Mouse (Mus musculus) CD4-positive, CD25-positive, alpha-beta regulatory T cell, adult 2 months (primary cell): ENCODE measurements around the gene Cyp4a10.
"Not testable (repeated sequence)": the region's sequence is repeated elsewhere in the genome, so short reads cannot be mapped to it uniquely, and the experiment has no call there.

ENCODE experiments used
- DNase-seq: peaks from one replicate; pipeline ENCODE4 v3.0.0-alpha.2; 2012; ENCODE audit warnings: low read depth, low spot score

Gene Cyp4a10

GRCm38 (mm10) chr4:115518000-115518399 is at the start of gene Cyp4a10:
Gene Cyp4a10, plus strand, starts transcription at chr4:115518264.
- not testable (repeated sequence) for DNase-seq

DNA sequence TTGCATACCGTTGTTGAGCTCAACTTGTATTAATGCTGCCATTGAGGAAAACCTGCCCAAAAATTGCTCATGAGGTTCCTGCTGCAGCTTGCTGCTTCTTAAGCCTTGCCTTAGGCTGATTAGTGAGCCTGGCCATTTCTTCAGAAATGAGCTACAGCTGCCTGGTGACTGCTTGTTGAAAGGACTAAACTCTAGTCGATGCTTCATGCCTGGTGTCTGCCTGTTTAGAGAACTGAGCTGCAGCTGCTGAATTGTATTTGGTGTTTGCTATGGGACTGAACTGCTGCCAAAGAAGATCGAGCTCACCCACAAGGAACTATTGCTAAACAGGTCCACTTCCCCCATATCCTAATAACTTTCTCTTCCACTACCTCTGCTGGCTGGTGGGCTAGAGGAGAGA is 44.5 kb upstream of the Cyp4a10 start:
- DNase-seq: not testable (repeated sequence)

DNA sequence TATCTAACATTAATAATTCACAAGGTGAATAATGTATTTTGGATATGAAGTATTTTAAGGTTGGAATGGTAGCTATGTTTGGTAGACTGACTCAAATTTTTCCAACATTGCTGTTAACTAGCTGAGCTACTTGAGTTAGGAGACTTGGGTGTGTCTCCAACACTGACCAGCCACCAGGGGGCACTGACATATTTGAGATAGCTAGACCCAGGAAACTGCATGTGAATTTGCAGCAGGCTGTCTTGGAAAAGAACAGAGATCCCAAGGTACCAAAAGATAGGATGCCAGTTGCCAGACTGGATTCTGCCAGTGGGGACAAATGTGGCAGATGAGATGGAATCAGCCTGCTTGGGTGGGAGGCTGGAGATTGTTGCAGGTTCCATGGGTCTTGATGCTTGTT is 42.0 kb upstream of the Cyp4a10 start:
- DNase-seq: not testable (repeated sequence)

DNA sequence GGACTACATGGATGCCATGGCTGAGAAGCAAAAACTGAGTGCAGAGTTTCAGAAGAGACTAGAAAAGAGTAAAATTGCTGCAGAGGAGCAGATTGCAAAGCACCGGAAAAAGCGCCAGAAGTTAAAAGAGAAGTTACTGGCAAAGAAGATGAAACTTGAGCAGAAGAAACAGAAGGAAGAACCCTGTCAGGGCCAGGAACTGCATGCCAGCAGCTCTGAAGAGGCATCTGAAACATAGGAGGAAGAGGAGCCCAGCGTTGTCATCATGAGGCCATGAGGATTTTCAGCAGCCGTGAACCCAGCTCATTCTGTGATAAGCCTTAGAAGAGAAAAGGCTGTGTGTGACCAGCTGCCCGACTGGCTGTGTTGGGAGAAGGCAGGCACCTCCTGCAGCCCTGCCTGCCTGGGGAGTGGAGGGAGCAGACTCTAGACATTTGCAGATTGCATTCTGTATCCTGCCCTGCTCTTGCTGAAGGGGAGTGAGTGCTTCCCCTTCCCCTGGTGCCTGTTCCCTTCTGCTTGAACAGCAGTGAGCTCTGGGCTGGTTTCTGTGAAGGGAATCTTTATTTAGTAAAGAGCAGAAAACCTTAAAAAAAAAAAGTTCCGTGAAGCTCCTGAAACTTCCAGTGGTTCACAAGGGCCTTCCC is 36.9 kb upstream of the Cyp4a10 start:
- no peak for DNase-seq

DNA sequence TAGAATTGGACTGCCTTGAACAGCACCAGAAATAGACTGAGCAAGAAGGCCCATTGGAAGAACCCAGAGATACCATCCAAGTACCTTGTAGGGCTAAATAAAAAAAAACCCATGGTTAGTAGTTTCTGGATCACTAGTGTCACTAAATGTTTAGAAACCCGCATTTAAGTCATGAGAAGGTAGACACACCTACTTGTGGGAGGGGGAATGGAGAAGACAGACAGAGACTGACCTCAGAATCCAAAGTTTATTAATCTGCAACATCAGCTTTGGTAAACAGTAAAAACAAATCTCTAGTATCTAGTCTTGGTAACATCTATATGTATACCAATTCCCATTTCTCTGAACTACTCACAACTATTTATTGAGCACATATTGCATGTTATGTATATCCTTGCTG is 22.1 kb upstream of the Cyp4a10 start, which contains the start of gene Cyp4a14:
Gene Cyp4a14, minus strand, starts transcription at position 142 of the 400 bp plus-strand sequence.
- no peak for DNase-seq

GRCm38 (mm10) chr4:115497466-115497865 is 20.6 kb upstream of the Cyp4a10 start:
- DNase-seq: no peak

- DNase-seq: not testable (repeated sequence)
These were observed 4.1 kb upstream of the Cyp4a10 start for GRCm38 (mm10) chr4:115513964-115514363.

- DNase-seq: no peak
These were observed 1.4 kb downstream of the Cyp4a10 start for GRCm38 (mm10) chr4:115519444-115519843.

DNA sequence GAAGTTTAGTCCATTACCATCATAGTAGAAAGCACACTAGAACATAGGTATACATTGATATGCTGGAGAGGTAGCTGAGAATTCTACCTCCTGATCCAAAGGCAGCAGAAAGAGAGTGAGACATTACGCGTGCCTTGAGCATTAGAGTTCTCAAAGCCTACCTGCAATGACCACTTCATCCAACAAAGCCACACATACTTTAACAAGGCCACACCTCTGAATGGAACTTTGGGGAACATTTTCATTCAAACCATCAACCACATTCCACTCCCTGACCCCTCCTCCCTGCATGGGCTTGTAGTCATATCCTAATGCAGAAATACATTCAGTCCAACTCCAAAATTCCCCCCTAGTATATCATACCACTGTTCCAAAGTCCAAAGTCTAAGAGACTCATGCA is 3.7 kb downstream of the Cyp4a10 start:
- no peak for DNase-seq

- DNase-seq: no peak
These were observed 27.0 kb downstream of the Cyp4a10 start for GRCm38 (mm10) chr4:115545101-115545500.

- no peak for DNase-seq
These were observed 28.2 kb downstream of the Cyp4a10 start for GRCm38 (mm10) chr4:115546141-115546828.

- no peak for DNase-seq
These were observed 34.7 kb downstream of the Cyp4a10 start for GRCm38 (mm10) chr4:115552726-115553125.

DNA sequence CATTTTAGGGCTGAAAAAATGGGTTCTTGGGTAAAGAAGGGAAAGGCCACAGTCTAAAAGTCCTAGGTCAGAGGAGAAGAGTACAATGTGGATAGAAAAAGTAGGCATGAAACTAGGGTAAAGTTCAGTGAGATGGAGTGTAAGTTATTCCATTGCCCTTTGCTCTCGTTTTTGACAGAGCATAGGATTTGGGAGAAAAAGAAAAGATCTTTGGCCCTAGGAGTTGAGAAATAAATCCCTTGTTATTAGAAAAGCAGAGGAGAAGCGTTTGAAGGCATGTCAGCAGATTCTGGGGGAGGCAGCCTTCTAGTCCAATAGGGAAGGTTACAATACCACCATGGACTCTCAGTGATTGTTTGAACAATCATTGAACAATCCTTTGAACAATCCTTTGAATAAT is 37.4 kb downstream of the Cyp4a10 start:
- no peak for DNase-seq

GRCm38 (mm10) chr4:115557861-115558561 is 39.9 kb downstream of the Cyp4a10 start:
- no peak for DNase-seq

DNA sequence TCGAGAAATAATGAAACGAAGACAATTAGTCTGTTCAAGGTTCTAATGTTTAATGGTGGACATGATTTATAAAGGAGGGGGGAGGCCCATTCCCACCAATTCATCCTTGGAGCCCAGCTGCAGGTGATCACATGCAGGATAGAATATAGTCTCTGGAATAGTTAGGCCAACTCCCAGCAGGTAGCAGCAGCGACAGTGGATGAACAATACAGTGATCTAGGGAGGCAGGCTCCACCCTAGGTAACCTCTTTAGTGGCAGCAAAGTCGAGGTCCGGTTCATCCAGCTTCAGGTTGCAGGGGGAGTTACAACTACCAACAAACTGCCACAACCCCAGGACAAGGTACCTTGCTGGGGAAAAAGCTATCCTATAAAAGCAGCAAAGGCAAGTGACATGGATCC is 43.2 kb downstream of the Cyp4a10 start:
- not testable (repeated sequence) for DNase-seq

- no peak for DNase-seq
These were observed 45.3 kb downstream of the Cyp4a10 start, which contains the start of gene Cyp4a31 for GRCm38 (mm10) chr4:115563401-115563800. Gene Cyp4a31, plus strand, starts transcription at chr4:115563649.

DNA sequence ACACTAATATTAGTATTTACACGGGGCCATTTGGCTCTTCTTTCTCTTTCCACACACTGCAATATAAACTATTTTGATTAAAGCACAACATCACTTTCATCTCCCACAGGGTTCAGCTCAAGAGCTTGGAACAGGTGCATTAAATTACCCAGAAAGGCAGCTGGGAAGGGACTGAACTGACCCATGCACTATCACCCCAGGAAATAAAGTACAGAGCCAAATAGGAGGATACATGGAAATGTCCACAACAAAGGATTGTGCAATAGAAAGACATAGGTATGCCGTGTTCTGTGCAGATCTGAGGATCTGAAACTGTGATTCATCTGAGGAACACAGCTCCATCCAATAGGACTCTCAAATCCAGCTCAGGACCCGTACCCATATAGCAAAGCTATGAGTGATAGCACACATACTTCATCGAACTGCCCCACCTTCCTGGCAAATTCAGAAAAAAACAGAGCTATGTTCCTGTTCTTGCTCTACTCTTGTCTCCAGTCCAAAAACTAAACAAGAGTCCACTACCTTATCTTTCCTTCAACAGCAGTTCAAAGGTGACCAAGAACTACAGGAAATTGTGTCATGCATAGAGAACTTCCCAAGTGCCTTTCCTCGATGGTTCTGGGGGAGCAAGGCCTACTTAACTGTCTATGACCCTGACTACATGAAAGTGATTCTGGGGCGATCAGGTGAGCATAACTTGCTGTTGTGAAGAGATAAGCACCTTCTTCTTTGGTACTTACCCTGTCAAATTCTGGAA is 46.6 kb downstream of the Cyp4a10 start:
- not testable (repeated sequence) for DNase-seq

DNA sequence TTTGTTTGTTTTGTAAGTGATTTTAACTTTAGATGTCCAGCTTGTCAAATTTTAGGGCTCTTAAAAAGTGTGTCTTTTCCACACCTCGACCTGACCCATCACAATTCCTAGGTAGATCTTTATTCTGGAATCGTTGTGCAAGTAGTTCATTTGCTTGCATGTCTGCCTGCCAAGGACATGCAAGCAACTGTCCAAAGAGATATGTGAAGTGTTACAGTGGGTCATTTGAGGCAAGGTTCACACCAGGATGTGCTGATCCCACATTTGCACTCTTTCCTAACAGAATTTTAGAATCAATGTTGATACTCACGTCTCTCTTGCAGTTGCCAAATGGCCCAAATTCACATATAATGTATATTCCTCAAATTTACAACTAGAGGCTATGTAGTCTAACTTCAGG is 57.2 kb downstream of the Cyp4a10 start:
- no peak for DNase-seq

DNA sequence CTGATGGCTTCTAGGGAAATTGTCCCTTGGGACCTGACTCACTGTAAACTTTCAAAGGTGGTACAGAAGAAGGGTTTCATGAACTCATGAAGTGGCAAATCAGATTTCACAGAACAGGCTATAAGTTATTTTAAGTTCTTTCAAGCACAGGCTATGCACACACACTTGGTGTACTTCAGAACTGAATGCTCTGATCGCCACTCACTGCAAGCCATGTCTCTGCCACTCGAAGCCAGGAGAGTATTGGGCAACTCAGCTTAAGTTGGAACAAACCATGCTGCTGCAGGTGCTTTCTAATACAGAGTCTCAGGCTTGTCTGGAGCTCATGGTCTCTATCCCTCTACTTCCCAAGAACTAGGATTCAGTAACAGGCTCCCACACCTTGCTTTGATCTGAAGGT is 57.7 kb downstream of the Cyp4a10 start:
- DNase-seq: no peak

GRCm38 (mm10) chr4:115583036-115583435 is 65.0 kb downstream of the Cyp4a10 start:
- no peak for DNase-seq
